Mouse (Mus musculus) cerebellum, adult 8-10 months (tissue): ENCODE results near the gene Crbn.

Experiments
- DNase-seq: peaks from one replicate; pipeline ENCODE4 v3.0.0; 2022

The Crbn gene

DNA sequence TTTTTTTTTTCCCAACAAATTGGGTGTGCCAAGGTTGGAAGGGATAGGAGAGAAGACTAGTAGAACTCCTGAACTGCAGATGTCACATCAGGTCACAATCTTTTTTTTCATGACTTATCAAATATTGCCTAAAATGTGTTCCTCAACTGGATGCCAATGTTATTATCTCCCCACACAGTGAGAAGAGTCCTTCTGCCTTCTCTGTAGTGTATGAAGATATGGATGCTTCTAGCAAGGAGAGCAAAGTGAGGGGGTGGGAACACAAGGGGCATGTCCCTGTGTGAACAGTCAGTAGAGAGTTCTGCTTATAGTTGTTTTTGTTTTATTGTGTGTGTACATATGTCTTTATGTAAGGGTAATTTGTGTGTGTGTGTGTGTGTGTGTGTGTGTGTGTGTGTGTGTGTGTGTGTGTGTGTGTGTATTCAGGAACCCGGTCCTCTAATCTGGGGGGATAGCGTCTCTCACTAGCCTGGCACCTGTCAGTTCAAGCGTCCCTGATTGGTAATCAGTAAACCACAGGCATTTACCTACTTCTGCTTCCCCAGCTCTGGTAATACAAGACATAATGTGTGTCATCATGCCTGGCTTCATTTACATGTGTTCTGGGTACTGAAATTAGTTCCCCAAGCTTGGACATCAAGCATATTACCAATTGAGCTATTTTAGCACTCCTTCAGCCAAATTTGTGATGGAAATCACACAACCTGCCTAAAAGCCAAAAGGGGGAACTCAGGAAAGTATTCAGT lies 39.2 kb downstream of the Crbn start:
- no peak for DNase-seq

DNA sequence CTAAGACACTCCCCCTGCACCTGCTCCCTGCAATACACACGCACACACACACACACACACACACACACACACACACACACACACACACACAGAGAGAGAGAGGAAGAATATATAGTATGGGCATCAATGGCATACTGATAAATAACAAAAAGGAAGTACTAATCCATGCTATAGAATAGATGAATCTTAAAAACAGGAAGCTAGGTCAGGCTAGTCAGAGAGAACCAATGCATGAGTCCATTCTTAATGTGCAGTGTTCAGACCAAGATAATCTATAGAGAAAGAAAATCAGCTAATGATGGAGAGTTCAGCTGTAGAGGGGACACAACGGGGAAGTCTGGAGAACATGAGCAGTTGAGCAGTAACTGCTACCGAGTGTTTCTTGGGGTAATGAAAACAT lies 41.6 kb downstream of the Crbn start:
- DNase-seq = no peak

DNA sequence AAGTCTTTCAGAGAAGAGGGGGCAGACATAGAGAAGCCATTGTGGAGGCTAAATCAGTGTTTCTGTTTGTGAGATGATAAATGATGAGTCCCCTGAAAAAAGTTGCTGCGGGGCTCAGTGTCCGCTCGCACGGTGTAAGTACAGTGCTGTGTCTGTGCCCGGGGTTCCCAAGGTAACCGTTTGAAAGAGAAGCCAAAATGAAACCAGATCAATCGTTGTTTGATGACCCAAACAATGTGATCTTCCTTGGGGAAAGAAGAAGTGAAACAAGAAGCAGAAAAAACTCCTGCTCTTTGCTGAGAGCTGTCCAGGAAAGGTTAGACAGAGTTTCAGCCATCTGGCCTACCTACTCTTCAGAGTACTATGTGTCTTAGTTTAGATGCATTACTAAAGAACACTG lies 49.6 kb downstream of the Crbn start:
- DNase-seq = no peak

DNA sequence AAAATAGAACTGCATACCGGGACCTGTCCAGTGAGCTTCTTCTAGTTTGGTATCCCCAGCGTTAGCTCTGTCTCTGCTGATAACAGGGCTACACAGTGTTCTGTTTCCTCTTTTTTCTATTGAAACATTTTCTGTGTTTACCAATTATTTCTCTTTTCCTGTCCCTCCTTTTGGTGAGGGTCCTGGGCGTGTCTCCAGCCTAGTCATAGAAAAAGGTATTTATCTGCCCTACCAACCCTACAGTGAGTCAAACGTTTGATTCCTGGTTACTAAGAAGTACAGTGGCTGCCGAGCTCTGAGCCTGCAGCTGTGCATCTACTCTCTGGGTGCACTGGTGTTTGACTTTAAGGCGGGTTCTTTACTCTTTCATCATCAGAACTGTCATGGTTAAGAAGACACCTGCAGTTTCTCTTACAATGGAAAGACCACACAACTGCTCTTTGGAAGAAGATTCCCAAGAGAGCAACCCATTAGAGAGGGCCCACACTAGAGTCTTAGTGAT lies 50.9 kb downstream of the Crbn start, which contains the start of gene Il5ra:
Gene Il5ra (minus strand): TSS at position 151 of the 502 bp plus-strand sequence.
- no peak for DNase-seq

DNA sequence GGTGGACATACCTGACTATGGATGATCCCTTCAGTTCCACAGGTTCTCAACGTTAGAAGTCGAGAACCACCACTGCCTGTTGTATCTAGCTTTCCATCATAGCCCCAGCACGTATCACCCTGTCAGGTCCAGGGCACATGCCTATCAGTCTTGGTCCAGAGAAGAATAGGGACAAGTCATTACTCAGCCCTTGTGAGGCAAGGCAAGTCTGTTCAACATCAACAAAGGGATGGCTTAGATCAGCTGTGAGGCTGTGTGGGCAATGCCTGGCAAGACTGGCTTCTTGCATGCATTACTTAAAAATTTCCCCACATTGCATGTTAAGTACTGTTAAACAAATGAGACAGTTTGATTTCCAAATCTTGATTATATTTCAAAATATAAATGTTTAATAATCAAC lies 52.1 kb downstream of the Crbn start:
- no peak for DNase-seq

DNA sequence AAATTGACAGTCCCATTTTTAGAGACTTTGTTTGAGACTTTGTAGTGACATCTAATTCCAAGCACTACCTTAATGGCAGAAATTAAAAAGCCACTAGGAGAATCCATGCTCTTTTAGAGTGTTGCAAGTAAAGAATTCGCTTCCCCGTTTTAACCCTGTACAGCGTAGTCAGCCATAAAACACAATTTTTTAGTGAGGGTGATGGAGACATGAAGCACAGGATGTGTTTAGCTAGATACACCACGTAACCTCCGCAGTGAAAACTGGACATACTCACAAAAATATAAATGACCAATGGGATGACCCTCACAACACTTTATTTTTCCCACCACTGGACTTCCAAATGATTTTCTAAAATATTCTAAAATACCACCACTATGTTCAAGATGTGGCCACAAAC lies 52.6 kb downstream of the Crbn start:
- no peak for DNase-seq

DNA sequence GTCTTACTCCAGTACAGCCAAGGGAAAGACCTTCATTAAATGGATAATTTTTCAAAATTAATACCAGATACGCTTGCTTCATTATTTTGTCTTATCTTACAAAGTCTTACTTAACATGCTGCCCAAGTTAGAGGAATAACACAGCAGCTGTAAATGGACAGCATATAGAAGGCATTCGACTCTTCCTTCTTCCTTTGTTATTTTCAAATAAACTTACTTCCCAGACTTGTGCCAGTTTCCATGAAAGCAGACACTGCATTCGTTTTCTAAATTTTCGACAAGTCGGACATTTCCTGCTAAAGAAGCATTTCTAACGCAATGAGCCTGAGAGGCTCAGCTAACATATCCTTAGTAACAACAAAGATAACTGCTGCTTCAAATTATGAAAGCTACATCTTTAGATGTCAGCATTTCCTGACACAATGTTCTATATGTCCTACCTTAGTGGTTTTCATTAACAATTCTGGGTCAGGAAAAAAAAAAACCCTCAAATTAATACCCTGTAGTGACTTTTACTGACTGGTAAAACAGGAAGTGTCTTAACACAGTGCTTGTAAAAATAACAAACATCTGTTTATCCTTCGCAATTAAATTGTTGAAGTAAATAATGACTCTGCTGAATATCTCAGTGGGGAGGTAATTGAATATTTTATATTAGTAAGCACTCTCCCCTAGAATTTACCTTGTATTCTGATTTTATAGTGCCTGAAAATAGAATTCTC lies 54.0 kb downstream of the Crbn start:
- no peak for DNase-seq

DNA sequence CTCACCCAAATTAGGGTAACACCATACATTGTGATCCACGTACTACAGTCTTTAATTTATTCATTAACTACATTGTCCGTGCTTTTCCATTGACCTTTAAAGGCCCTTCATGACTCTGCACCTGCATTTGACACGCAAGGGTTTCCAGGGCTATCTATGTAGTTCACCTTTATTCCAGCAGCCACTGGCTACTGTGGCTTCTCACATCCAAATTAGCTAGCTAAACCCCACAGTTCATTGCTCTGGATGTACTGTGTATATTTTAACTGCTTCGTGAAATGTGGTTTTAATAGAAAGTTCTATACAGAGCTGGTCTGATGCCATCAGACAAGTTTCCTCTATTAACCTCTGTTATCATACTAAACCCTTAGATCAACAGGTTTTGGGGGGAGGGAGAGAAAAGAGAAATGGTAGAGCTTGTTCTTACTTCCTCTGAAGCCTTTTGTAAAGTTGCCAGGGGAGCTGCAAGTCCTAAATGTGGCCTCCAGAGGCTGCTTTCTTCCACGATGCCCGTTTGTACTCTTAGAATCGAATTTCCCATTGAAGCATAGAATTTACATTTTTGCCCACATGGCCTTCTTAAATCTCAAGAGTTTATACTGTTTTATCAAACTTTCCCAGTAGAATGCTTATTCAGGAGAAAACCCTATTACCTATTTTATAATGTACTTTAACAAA lies 56.2 kb downstream of the Crbn start:
- DNase-seq = no peak

DNA sequence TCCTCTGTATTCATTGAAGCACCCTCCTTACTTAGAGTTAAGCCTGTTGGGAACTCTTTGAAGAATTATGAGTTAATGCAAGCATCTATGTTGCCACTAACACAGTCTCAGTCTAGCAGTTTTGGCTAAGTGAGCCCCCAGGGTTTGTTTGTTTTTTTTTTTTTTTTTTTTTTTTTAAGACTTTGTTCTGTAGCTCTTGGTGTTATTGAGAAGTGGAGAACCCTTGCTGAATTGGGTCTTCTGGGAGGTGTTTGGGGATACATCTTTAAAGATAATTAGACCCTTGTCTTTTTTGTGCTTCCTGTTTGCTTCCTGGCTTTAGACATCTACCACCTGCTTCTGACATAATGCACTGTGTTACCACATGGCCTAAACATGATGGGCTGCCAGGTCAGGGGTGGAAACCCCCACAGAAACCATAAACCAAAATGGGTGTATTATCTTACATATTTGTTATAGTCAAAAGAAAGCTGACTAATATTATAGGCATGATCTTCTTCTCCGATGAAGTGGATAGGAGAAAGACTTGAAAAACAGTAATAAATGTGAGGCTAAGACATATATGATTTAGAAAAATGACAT lies 59.5 kb downstream of the Crbn start:
- DNase-seq = no peak

DNA sequence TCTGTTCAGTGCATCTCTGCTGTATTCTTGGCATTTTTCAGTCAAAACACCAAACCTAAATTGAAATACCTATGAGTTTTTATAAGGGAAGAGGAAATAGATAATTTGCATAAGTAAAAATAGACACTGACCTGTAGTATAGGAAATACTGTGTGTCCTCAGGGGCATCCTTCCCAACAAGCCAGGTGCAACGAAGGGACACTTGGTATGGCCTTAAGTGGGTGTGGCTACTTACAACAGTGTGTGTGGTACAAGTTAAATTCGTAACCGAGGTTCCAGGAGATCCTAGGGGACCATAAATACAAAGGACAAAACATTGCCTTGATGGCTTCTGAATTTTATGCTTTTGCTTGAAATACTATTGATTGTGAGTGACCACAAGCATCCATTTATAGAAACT lies 61.6 kb downstream of the Crbn start:
- no peak for DNase-seq

DNA sequence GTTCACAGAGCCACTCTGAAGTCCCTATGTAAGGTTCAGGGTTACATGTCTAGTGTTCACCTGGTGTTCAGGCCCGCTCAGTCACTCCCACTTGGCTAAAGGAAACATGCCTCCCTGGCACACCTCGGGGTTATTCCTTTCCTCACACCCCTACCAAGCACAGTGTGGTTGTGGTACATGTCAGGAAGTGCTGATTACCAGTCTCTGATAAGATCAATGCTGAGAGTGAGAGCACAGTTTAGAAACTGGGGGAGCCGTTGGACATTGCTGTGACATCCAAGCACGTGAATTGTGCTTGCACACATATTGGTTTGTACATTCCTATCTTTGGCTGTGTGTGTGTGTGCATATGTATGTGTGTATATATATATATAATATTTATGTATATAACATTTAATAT lies 67.3 kb downstream of the Crbn start:
- DNase-seq = no peak
